Mouse (Mus musculus) splenic B cell, adult 2 months (primary cell): ENCODE results near the gene Nav3.
"Not testable (repeated sequence)": the region's sequence is repeated elsewhere in the genome, so short reads cannot be mapped to it uniquely, and the experiment has no call there.

ENCODE experiments used
- DNase-seq: peaks from one replicate; pipeline ENCODE4 v3.0.0-alpha.2; 2011; ENCODE audit warnings: low read depth, low spot score
- H3K27me3 ChIP-seq: 2 replicates; pipeline ENCODE4 v1.6.1; 2012; ENCODE audit warnings: mild to moderate bottlenecking, low read length, moderate library complexity, mixed read lengths; ENCODE audit not compliant: control insufficient read depth, poor library complexity, insufficient read depth, severe bottlenecking
- H3K36me3 ChIP-seq: 2 replicates; pipeline ENCODE4 v1.6.1; 2012; ENCODE audit warnings: mild to moderate bottlenecking, low read length, moderate library complexity, mixed read lengths; ENCODE audit not compliant: control insufficient read depth, poor library complexity, insufficient read depth, severe bottlenecking

Nav3 gene

DNA sequence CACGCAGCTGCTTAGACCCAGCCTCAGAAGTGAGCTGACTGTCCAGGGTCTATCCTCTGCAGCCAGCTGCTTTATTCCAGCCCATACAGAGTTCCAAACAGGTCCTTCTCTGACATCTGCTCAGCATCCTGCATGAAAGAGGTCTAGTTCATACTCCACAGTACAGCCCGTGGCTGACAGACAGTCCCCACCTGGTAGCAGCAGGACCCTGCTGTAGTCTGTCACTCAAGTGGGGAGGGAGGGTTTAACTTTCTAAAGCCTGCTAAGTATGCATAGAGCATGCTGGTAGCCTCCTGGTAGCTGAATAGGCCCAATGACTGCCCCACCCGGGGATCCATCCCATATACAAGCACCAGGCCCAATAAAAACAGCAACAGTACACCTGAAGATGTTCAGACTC lies 40.4 kb downstream of the Nav3 start:
- DNase-seq = no peak
- H3K36me3 ChIP-seq = no peaks in the 10 kb centered on the region
- H3K27me3 ChIP-seq = no peaks in the 10 kb centered on the region

DNA sequence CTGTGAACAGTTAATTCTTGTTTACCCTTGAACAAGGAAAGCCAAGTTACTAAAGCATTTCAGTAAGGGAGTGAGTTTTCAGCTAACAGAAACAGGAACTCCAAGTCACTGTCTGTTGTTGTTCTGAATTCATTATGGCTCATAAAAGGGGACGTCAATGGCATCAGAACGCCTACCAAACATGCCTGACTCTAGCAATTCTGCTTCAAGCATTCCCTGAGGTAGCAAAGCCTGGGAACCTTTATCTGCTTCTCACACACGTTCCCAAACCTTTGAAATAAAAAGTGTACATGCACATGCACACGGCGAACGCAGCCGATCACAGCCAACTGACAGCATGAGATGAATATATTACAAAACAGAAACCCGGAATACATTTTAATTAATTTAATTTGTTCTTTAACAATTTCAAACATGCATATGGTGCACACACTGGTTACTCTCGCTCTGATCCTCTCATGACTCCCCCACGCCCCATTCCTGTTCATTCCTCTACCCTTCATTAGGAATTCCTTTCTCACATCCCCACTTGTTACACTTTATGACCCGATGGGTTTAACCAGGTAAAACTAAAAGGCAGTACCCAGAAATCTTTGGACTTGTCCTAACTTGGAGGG lies 42.6 kb downstream of the Nav3 start:
- H3K27me3 ChIP-seq = no peaks in the 10 kb centered on the region
- DNase-seq = no peak
- H3K36me3 ChIP-seq = no peaks in the 10 kb centered on the region

DNA sequence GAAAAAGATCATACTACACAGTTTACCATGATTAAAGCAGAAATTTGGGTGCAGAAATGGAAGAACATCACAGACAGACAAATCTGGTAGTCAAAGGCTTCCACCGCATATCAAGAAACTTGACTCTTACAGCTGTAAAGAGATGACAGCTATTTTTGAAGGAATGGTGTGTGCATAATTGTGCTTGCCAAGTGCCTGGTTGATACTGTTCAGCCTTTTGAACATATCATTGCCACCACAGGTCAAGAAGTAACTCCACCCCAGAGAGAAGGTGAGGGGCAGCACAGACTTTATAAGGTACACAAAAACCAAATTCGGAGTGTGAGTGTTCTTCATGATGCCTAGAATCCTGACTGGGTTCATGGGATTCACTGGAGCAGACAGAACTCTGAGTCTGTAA lies 53.1 kb downstream of the Nav3 start:
- H3K27me3 ChIP-seq = no peaks in the 10 kb centered on the region

DNA sequence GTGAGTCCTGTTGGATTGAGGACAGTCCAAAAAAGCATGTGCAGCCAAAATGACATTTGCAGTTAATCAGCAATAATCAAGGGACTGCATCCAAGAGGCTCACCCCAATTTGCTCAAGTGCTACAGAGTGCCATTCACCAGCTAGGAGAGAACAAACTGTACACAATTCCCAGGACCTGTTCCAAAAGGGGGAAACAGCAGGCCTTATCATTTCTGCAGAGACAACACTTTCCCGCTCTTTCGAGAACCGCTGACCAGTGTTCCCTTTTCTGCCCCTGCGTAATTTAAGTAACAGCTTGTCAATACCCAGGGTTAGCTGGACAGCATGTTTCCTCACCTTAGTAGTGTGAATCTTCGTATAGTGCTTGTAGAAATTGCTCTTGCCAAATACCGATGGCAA lies 55.4 kb downstream of the Nav3 start:
- Histone ChIP-seq H3K36me3 (no peaks in the 10 kb centered on the region), H3K27me3 (no peaks in the 10 kb centered on the region)
- no peak for DNase-seq

More for the DNA sequence above, 53.1 kb downstream of the Nav3 start:
- no peaks in the 10 kb centered on the region for H3K36me3 ChIP-seq
- DNase-seq = no peak

DNA sequence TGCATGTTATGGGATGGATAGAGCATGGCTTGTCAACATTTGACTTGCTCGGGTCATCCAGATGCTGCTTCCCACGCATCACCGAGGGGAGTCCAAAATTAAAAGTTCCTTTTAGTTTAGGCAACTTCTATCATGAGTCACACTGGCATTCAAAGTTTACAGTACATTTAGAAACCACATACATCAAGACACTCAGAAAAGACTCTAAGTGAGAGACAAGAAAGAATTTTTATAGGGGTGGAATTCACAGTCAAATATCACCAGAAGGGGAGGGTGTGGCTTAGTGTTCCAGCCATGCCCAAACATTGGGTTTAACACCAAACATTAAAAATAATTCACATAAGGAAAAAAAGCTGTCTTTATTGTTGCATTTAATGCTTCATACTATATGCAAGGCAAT lies 57.4 kb downstream of the Nav3 start:
- no peaks in the 10 kb centered on the region for H3K36me3 ChIP-seq
- H3K27me3 ChIP-seq = no peaks in the 10 kb centered on the region
- no peak for DNase-seq

DNA sequence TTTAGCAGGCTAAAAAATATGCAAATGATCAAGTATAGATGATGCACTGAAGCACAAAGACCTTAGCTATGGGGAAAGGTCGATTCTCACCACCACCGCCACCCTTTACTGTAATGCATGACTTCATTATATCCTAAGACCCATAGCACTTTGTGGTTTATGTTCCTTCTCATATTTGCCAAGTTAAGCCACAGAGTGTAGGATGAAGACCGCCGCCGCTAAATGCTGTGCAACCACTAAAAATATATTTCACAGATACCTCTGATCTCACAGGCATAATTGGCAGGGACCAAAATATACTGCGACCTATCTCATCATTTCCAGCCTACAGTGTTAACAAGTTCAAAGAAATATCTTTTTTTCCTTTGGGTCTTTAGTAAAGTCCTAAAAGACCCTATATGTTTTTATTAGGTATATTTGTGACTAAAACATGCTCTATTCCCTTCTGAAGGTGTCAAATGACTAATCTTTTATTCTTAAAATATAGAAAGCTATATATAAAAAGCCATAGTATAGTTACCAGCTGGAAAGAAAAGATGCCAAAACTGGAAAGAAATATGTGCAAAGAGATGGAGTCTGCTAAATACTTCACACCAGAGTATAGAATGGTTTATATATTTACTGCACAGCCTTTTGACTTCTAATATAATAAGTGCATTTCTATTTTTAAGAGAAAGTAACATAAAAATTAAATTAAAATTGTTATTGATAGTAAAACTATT lies 69.4 kb downstream of the Nav3 start:
- DNase-seq = no peak
- Histone ChIP-seq H3K36me3 (no peaks in the 10 kb centered on the region), H3K27me3 (no peaks in the 10 kb centered on the region)

DNA sequence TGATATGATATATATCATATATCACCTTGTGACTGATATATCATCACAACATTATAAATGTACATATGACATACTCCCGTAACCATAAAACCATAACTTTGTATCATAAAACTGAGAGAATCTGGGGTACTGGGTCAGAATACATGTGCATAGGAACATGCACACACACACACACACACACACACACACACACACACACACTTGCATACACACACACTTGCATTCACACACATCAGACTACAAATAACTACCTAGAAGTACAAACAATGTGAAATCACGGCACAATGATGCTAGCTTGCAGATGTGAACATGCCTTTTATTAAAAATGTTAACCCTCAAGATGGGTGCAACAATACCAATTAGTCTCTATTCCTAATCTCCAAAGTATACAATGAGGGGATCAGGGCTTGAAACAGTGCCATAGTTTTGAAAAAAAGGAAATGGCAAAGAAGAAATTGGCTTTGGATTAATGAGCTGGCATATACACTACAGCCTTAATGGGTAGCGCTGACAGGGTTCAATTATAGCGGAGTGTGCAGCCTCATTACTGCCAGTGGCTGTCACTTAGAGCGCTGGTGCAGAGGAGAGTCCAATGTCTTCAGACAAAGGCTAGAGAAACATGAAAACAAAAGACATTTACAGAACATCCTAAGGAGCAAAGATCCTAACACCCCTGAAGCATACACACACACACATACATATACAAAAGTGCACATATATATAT lies 72.3 kb downstream of the Nav3 start:
- H3K27me3 ChIP-seq, DNase-seq, H3K36me3 ChIP-seq: not testable (repeated sequence)

DNA sequence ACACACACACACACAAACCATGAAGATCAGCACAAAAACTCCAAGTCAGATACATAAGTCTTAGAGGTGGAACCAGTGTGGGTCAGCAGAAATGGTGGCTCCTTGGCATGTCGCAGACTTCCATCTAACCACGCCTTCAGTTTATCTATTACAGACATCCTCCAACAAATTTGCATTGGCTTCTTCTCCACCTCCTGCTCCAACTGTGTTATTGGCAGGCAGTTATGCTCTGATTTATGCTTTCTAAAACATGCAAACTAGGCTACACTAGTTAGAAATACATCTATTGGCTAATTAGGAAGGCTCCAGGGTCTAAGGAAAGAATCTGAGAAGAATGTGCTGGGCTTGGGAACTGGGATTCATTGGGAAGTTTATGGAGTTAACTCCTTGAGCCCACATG lies 75.2 kb downstream of the Nav3 start:
- Histone ChIP-seq H3K27me3 (no peaks in the 10 kb centered on the region), H3K36me3 (no peaks in the 10 kb centered on the region)
- no peak for DNase-seq

DNA sequence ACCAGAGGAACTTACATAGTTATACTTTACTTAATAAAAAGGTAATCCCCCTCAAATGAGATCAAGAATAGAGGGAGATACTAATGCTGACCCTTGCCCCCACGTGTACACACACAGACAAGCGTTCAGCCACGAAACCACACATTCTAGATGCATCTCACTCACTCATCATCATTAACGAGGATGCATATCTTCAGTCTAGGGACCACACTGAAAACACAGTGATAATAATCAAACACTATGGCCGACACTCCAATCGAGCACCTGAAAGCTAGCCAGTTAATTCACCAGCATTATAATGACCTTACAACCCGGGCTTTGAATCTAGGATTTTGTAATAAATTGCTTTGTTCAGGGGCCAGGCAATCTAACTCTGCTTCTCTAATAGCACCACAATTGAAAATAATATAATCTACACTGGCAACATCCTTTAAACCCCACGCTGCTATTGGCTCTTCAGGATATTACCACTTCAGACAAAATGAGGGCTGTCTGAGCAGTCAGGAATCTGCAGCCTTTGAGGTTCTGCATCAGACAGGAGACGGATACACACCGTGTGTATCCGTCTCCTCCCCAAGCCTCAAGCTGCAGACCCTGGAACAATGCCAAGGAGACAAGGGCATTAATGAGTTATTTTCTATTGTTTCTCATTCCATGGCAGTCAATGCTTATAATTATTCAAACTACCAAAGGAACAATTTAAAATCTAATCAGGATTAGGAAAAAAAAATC lies 83.1 kb downstream of the Nav3 start:
- DNase-seq = no peak
- no peaks in the 10 kb centered on the region for H3K27me3 ChIP-seq
- H3K36me3 ChIP-seq = no peaks in the 10 kb centered on the region

DNA sequence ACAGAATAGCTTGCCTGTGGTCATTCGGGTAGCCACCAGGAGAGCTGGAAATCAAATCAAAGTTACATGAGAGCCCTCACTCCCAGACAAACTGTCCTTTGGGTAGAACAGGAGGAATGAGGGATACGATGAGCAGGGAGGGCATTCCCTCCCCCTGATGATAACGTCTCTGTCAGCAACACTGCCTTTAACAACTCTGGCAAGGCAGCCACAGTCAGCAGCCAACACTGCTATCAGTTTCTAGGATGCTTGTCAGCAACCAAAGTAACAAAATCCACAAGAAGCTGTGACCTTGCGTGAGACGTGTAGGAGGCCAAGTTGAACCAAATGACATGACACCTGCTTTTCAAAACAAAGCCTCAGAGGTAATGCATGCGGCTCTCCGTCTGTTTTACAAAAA lies 103.9 kb downstream of the Nav3 start:
- H3K36me3 ChIP-seq = no peaks in the 10 kb centered on the region
- DNase-seq = no peak
- no peaks in the 10 kb centered on the region for H3K27me3 ChIP-seq

DNA sequence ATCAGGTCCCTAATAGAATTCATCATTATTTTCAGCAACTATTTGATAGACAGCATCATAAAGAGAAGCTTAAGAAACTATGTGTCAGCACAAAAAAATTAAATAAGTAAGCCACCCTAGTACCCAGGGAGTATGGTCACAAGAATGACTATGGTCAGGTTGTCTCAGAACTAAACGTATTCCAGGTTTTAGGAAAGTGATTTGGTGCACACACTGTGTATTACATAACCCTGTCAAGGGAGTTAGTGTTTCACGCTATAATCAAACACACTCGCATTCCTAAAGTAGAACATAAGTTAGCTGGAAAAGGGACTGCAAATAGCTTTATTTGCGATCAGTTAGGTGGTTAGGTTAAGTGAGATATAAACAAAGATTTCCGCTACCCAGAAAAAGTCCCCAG lies 126.0 kb downstream of the Nav3 start:
- DNase-seq = no peak
- no peaks in the 10 kb centered on the region for H3K36me3 ChIP-seq
- no peaks in the 10 kb centered on the region for H3K27me3 ChIP-seq

DNA sequence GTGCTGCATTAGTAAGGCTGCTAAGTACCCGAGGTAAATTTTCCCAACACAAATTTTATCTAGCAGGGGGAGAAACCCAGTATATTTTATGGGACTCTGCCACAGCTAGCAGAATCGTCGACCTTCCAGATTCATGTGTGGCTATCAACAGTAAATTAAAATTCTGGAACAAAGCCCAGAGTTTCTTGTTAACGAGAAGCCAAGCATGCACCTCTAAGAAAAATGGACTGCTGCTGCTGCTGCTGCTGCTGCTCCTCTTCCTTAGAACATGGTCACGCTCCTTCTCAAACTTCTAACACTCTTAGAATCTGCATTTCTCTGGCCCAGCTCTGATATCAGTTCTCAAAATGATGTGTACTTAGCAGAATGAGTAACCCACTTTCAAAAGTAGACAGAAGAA lies 126.4 kb downstream of the Nav3 start:
- no peaks in the 10 kb centered on the region for H3K36me3 ChIP-seq
- H3K27me3 ChIP-seq = no peaks in the 10 kb centered on the region
- no peak for DNase-seq

DNA sequence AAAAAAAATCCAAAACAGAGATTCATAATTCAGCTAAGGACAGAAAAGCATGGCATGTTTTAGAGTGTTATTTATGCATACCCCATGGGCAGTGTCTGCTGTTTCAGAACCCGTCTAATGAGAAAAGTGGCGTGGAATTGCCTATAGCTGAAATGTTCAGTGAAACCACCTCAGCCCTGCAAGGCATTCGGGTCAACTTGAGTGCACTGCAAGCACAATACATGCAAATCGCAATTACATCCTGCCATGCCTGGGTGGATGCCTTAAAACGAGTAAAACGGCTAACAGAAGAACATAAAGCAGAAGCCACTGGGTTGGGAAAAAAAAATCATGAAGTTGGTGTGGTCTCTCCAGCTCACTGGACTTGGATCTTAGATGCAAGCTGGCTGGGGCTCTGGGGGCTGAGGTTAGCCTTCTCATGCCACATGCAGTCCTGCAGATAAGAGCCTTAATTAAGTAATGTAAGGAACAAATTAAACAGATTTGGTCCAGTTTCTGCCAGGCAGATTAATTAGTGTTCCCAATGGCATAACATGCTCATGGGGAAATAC lies 133.8 kb downstream of the Nav3 start:
- Histone ChIP-seq H3K36me3 (no peaks in the 10 kb centered on the region), H3K27me3 (no peaks in the 10 kb centered on the region)
- no peak for DNase-seq

DNA sequence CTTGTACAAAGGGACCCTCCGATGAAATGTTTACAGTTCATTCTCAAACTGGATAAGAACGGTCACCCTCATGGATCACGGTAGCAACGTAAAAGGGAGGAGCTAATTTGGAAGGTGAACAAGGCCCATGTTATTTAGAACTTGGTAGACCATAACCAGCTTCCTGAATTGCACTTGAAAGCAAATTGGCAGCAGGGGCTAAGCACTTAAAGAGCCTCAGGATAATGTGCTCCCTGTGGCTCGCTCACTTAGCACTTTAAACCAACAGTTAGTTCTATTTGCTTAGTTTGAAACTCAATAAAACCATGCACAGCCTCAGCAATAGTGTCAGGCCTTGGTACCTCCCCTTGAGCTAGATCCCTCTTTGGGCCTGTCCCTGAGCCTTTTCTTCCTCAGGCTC lies 138.7 kb downstream of the Nav3 start:
- DNase-seq = no peak
- no peaks in the 10 kb centered on the region for H3K27me3 ChIP-seq
- H3K36me3 ChIP-seq = no peaks in the 10 kb centered on the region

DNA sequence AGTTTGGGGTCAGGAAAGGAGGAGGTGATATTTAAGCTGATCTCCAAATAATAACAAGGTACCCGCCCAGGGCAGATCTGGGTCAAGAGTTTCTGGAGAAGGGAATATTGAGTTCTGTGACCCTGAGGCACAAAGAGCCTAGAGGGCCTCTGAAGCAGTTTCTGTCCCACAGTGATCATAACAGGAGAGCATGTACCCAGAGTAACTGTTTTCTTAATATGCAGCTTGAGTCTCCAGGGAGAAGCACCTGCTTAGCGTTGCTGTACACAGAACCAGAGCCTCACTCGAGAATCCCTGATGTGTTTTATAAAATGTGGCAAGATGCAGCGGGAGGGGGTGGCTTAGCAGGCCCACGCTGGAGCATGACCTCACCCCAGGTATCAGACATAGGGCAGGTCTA lies 141.5 kb downstream of the Nav3 start:
- no peaks in the 10 kb centered on the region for H3K27me3 ChIP-seq
- no peaks in the 10 kb centered on the region for H3K36me3 ChIP-seq
- no peak for DNase-seq
